Mouse (Mus musculus): ENCODE results near the gene Rwdd3. TPM values are rescaled to one million over a fixed set of nuclear protein-coding genes. Genes with fewer than 3 reads are reported as not detected.

The Rwdd3 gene
- total RNA-seq, 2 experiments from 2014 or later, result 9.0 to 11.8 TPM

Other genes starting within 250 kb of the Rwdd3 start
- 10 to 100 TPM; 31.1 to 34.4 TPM for gene Tmem56, start 111.4 kb upstream of the Rwdd3 start, total RNA-seq (2021)
- gene Alg14, start 120.1 kb upstream of the Rwdd3 start, total RNA-seq (2021), result 10 to 100 TPM; 17.1 to 18.5 TPM

All from left cerebral cortex, postnatal 14 days (tissue).